Comparison of ENCODE assay signal across 23 mouse cellular contexts in genomic region chr10:118797256-118797655, GRCm38 (mm10).
DNase-seq lines count a peak whose midpoint lies in the region; ATAC-seq and TF ChIP-seq lines count a peak whose summit lies in the region.
"Had no signal": no experiment of that assay in that cellular context is flagged by ENCODE, and none has a peak within 500 bp of the region (broad histone marks: within the 10 kb centered on the region; RNA-seq: fewer than 3 reads in every experiment).

No protein-coding gene starts in this region.

- TF ChIP-seq EP300 in heart, adult 2 months (IDR thresholded peaks at IDR 0.05; ENCODE audit: insufficient read depth, low read depth, low read length), result no peak

- H3K27ac ChIP-seq in heart, embryonic 12.5 days (ENCODE audit: poor library complexity, severe bottlenecking), result no peak overlapping the region
- peak overlapping the region; percentile 88 for H3K27ac ChIP-seq in bone marrow macrophage, adult 2 months (ENCODE audit: insufficient read depth, low read depth, low read length)
- no peak overlapping the region for H3K27ac ChIP-seq in heart, adult 2 months
- H3K27ac ChIP-seq: embryonic facial prominence, embryonic 13.5 days; forebrain, embryonic 12.5 days; heart, embryonic 10.5 days; heart, embryonic 15.5 days; hindbrain, embryonic 14.5 days had no signal

- H3K27me3 ChIP-seq in heart, embryonic 12.5 days (replicated peaks), result no peaks in the 10 kb centered on the region
- H3K27me3 ChIP-seq in splenic B cell, adult 2 months (ENCODE audit: control insufficient read depth, insufficient read depth, low read length, poor library complexity, severe bottlenecking), result no peaks in the 10 kb centered on the region
- no peaks in the 10 kb centered on the region for H3K27me3 ChIP-seq in heart, adult 2 months (ENCODE audit: control insufficient read depth, insufficient read depth, low read length)
- H3K27me3 ChIP-seq: CH12.LX; embryonic facial prominence, embryonic 13.5 days; forebrain, embryonic 12.5 days; heart, embryonic 15.5 days; Patski had no signal

- no peak overlapping the region for H3K4me2 ChIP-seq in heart, embryonic 12.5 days
- H3K4me2 ChIP-seq: embryonic facial prominence, embryonic 13.5 days; forebrain, embryonic 12.5 days; heart, embryonic 15.5 days; hindbrain, embryonic 14.5 days had no signal

- H3K36me3 ChIP-seq in heart, embryonic 12.5 days, result no peaks in the 10 kb centered on the region
- H3K36me3 ChIP-seq in splenic B cell, adult 2 months (ENCODE audit: control insufficient read depth, insufficient read depth, low read length, poor library complexity, severe bottlenecking), result no peaks in the 10 kb centered on the region
- H3K36me3 ChIP-seq in heart, adult 2 months (ENCODE audit: control insufficient read depth, insufficient read depth, low read length), result no peaks in the 10 kb centered on the region
- H3K36me3 ChIP-seq: embryonic facial prominence, embryonic 13.5 days; forebrain, embryonic 12.5 days; heart, embryonic 10.5 days; heart, embryonic 15.5 days had no signal

- H3K4me1 ChIP-seq in heart, embryonic 12.5 days (replicated peaks), result peaks cover 26% of the 10 kb centered on the region
- H3K4me1 ChIP-seq in bone marrow macrophage, adult 2 months (ENCODE audit: control insufficient read depth, insufficient read depth, low read length), result peaks cover 19% of the 10 kb centered on the region
- no peaks in the 10 kb centered on the region for H3K4me1 ChIP-seq in heart, adult 2 months (ENCODE audit: control insufficient read depth, insufficient read depth, low read length)

- intact Hi-C loops in heart, adult 2 months (cut with DNase I), result loop anchor here (5.0 kb wide), 1 partner anchor 85 kb away; no protein-coding TSS in a partner anchor

- 68% methylated on average over 5 of the region's 5 CpGs for WGBS in heart, embryonic 12.5 days
- WGBS in heart, adult 2 months, result 61% methylated on average over 5 of the region's 5 CpGs

- no peak for TF ChIP-seq POLR2A in bone marrow macrophage, adult 2 months (IDR thresholded peaks at IDR 0.05; ENCODE audit: borderline replicate concordance, low read depth, low read length)
- TF ChIP-seq POLR2A in heart, adult 2 months (IDR thresholded peaks at IDR 0.05; ENCODE audit: insufficient read depth, low read depth, low read length), result no peak

- peak; percentile 10 for DNase-seq in heart, adult 11 months
- peak; percentile 65 for DNase-seq in splenic B cell, adult 2 months (ENCODE audit: low read depth, low spot score)
- no peak for DNase-seq in layer of hippocampus, postnatal 14 days (ENCODE audit: low spot score in 2 of 2)
- no peak for DNase-seq in heart, adult 2 months
- DNase-seq in layer of hippocampus, adult 9-10 months (ENCODE audit: low spot score), result no peak
- DNase-seq: adrenal gland, postnatal 14 days; cerebellum, adult 18-20 months; cerebellum, adult 9-11 months; cerebellum, postnatal 36 days; gastrocnemius, postnatal 14 days; heart, postnatal 14 days had no signal

- TF ChIP-seq CTCF in bone marrow macrophage, adult 2 months (IDR thresholded peaks at IDR 0.05; ENCODE audit: low read depth, low read length), result no peak
- TF ChIP-seq CTCF in heart, adult 2 months (IDR thresholded peaks at IDR 0.05), result no peak

- H3K4me3 ChIP-seq in heart, embryonic 12.5 days, result no peak overlapping the region
- no peak overlapping the region for H3K4me3 ChIP-seq in bone marrow macrophage, adult 2 months (ENCODE audit: insufficient read depth, low read length)
- no peak overlapping the region for H3K4me3 ChIP-seq in heart, adult 2 months
- H3K4me3 ChIP-seq: embryonic facial prominence, embryonic 13.5 days; forebrain, embryonic 12.5 days; heart, embryonic 10.5 days; heart, embryonic 15.5 days had no signal

- ATAC-seq in heart, embryonic 12.5 days (ENCODE audit: insufficient number of reproducible peaks, low FRiP score), result no peak
- peak; percentile 19; the same call in 1 of the 2 replicates for ATAC-seq in megakaryocyte, adult 5-6 weeks (ENCODE audit: poor library complexity, severe bottlenecking)
- ATAC-seq: activated CD4-positive, CD25-positive, alpha-beta regulatory T cell, adult 4 months; forebrain, embryonic 16.5 days; Patski had no signal

- no peaks in the 10 kb centered on the region for H3K79me2 ChIP-seq in heart, adult 2 months (replicated peaks; ENCODE audit: control insufficient read depth, insufficient read depth, low read length)

- H3K9ac ChIP-seq in heart, embryonic 12.5 days, result no peak overlapping the region
- no peak overlapping the region for H3K9ac ChIP-seq in heart, adult 2 months (ENCODE audit: low read depth, low read length)
- H3K9ac ChIP-seq: embryonic facial prominence, embryonic 13.5 days; forebrain, embryonic 12.5 days; heart, embryonic 15.5 days; hindbrain, embryonic 14.5 days had no signal

- no peaks in the 10 kb centered on the region for H3K9me3 ChIP-seq in heart, embryonic 12.5 days (replicated peaks)
- H3K9me3 ChIP-seq: embryonic facial prominence, embryonic 13.5 days; forebrain, embryonic 12.5 days; heart, embryonic 10.5 days; heart, embryonic 15.5 days had no signal

Comparison
In these comparisons a context has a peak if more than half of its experiments do, and no peak if none do; other contexts are left out.
1. DNase-seq: peak in heart, adult 11 months (single experiment) and splenic B cell, adult 2 months (single experiment); none in layer of hippocampus, postnatal 14 days (0 of 2), heart, adult 2 months (0 of 2) and layer of hippocampus, adult 9-10 months (single experiment).